Mouse (Mus musculus) kidney, embryonic 16.5 days (tissue): ENCODE results near the gene Zfp940. TPM values are rescaled to one million over a fixed set of nuclear protein-coding genes. Genes with fewer than 3 reads are reported as not detected.

Experiments used
- polyA plus RNA-seq: library from polyadenylated mRNA; unstranded; fragments of >200 nt; fragmentation: Nextera tagmentation; extraction: Ambion mirVana; gene quantifications from 2 replicates; pipeline ENCODE4 v1.2.1, GENCODE M21; 2015

Gene Zfp940
- polyA plus RNA-seq, 1 experiment from 2014 or later = 6.4 TPM

Other genes starting within 250 kb of the Zfp940 start
- not detected in 2 replicates for gene Catsperg2, start 126.6 kb downstream of the Zfp940 start, polyA plus RNA-seq
- gene Zfp84, start 85.1 kb downstream of the Zfp940 start, polyA plus RNA-seq = 15.3 and 17.4 TPM in 2 replicates
- gene Zfp30, start 69.7 kb downstream of the Zfp940 start, polyA plus RNA-seq = 7.7 and 8.1 TPM in 2 replicates
- 15.1 and 15.8 TPM in 2 replicates for gene Zfp790, start 37.6 kb downstream of the Zfp940 start, polyA plus RNA-seq
- 8.0 and 9.3 TPM in 2 replicates for gene Zfp420, start 6.3 kb upstream of the Zfp940 start, polyA plus RNA-seq
- gene Zfp27, start 52.9 kb upstream of the Zfp940 start, polyA plus RNA-seq = 12.0 and 12.1 TPM in 2 replicates
- 5.3 and 5.7 TPM in 2 replicates for gene Zfp383, start 54.6 kb upstream of the Zfp940 start, polyA plus RNA-seq
- gene Zfp74, start 100.4 kb upstream of the Zfp940 start, polyA plus RNA-seq = 11.4 and 14.2 TPM in 2 replicates
- gene Zfp568, start 130.3 kb upstream of the Zfp940 start, polyA plus RNA-seq = 15.8 and 16.5 TPM in 2 replicates
- 4.1 TPM in 2 replicates for gene Zfp14, start 197.7 kb upstream of the Zfp940 start, polyA plus RNA-seq
- 5.8 and 6.6 TPM in 2 replicates for gene Zfp82, start 219.2 kb upstream of the Zfp940 start, polyA plus RNA-seq
- gene Gm26920, start 236.7 kb upstream of the Zfp940 start, polyA plus RNA-seq = 1.6 and 2.1 TPM in 2 replicates
- gene Zfp566, start 236.9 kb upstream of the Zfp940 start, polyA plus RNA-seq = 12.5 and 13.6 TPM in 2 replicates
- 112 and 116 TPM in 2 replicates for gene Zfp260, start 241.1 kb upstream of the Zfp940 start, polyA plus RNA-seq